Mouse (Mus musculus): ENCODE measurements at regions not wholly inside any gene's neighbourhood (a gene's known extent, or its start where the extent isn't known, plus 50 kb on each side); places are given as distances from the start of the nearest gene placed in this dataset.

GRCm38 (mm10) chr11:17685711-17686113 is 268.0 kb downstream of the Etaa1 start:
- H3K9me3 ChIP-seq (replicated peaks): no peaks in the 10 kb centered on the region
- no peak for DNase-seq (ENCODE audit: low spot score)
- no peak for ATAC-seq (ENCODE audit: extremely low read depth, insufficient number of reproducible peaks, low FRiP score, poor library complexity, severe bottlenecking)

DNA sequence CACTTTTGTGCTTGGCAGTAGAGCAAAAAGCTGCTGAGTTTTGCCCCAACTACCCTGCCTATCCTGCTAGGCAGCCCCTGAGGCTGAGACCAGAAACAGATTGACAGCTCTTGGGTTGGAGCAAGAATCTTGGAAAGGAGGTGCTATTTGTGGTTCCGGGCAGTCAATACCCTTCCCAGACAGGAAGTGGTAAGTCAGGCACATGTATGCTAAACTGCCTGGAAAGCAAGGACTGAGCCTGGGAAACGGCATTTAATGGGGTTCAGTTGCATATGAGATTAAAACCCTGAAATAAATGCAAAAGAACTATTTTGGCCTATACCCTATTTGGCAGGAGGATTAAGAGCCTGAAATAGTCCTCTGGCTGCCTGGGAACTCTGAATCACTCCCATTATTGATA is 266.9 kb downstream of the Etaa1 start:
- Histone ChIP-seq H3K27me3 (ENCODE audit: insufficient read depth, low read length) (no peaks in the 10 kb centered on the region), H3K4me3 (ENCODE audit: low read depth, low read length) (no peak overlapping the region), H3K9me3 (replicated peaks) (no peaks in the 10 kb centered on the region), H3K36me3 (replicated peaks) (no peaks in the 10 kb centered on the region), H3K4me1 (ENCODE audit: insufficient read depth, low read depth, low read length) (no peaks in the 10 kb centered on the region)
- TF ChIP-seq CTCF (IDR thresholded peaks at IDR 0.05; ENCODE audit: low read depth, low read length): no peak
- DNase-seq (ENCODE audit: low spot score) (no peak), ATAC-seq (ENCODE audit: extremely low read depth, insufficient number of reproducible peaks, low FRiP score, poor library complexity, severe bottlenecking) (no peak)

More at GRCm38 (mm10) chr11:17685711-17686113, 268.0 kb downstream of the Etaa1 start:
- Histone ChIP-seq H3K36me3 (replicated peaks) (no peaks in the 10 kb centered on the region), H3K4me1 (ENCODE audit: insufficient read depth, low read depth, low read length) (no peaks in the 10 kb centered on the region), H3K27me3 (ENCODE audit: insufficient read depth, low read length) (no peaks in the 10 kb centered on the region), H3K4me3 (ENCODE audit: low read depth, low read length) (no peak overlapping the region)
- no peak for TF ChIP-seq GATA1 (IDR thresholded peaks at IDR 0.05; ENCODE audit: borderline replicate concordance, low read length)
- TF ChIP-seq TAL1 (conservative IDR thresholded peaks at IDR 0.05; ENCODE audit: low read depth, low read length): no peak
- no peak for TF ChIP-seq GATA2 (IDR thresholded peaks at IDR 0.05; ENCODE audit: borderline replicate concordance, low read depth, low read length)
- TF ChIP-seq CTCF (IDR thresholded peaks at IDR 0.05; ENCODE audit: low read depth, low read length): no peak
- TF ChIP-seq POLR2AphosphoS5 (IDR thresholded peaks at IDR 0.05; ENCODE audit: insufficient replicate concordance, low read depth, low read length): no peak

DNA sequence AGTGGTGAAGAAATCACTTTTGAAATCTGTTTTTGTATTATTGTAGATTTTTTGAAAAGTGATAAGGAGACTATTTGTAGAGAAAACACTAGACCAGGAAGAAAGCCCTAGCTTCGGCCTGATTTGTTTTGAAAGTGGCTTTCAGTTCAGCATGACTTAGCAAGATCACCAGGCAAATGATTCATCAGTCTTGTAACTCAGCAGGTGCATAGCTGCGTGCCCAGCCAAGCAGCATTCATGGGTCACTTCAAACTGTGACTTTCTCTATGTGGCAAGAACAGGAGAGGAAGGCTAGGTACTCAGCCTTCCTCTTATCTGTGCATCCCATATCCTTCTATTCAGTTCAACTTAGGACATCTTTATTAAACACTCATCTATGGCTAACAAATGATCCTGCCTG is 259.5 kb downstream of the Etaa1 start:
- Histone ChIP-seq H3K4me1 (ENCODE audit: insufficient read depth, low read depth, low read length) (no peaks in the 10 kb centered on the region), H3K27me3 (ENCODE audit: insufficient read depth, low read length) (no peaks in the 10 kb centered on the region), H3K36me3 (replicated peaks) (no peaks in the 10 kb centered on the region), H3K4me3 (ENCODE audit: low read depth, low read length) (no peak overlapping the region), H3K9me3 (replicated peaks) (no peaks in the 10 kb centered on the region)
- no peak for TF ChIP-seq TAL1 (conservative IDR thresholded peaks at IDR 0.05; ENCODE audit: low read depth, low read length)
- TF ChIP-seq CTCF (IDR thresholded peaks at IDR 0.05; ENCODE audit: low read depth, low read length): no peak
- no peak for TF ChIP-seq GATA2 (IDR thresholded peaks at IDR 0.05; ENCODE audit: borderline replicate concordance, low read depth, low read length)
- TF ChIP-seq GATA1 (IDR thresholded peaks at IDR 0.05; ENCODE audit: borderline replicate concordance, low read length): no peak
- TF ChIP-seq POLR2AphosphoS5 (IDR thresholded peaks at IDR 0.05; ENCODE audit: insufficient replicate concordance, low read depth, low read length): no peak
- no peak for DNase-seq (ENCODE audit: low spot score)
- ATAC-seq (ENCODE audit: extremely low read depth, insufficient number of reproducible peaks, low FRiP score, poor library complexity, severe bottlenecking): no peak

DNA sequence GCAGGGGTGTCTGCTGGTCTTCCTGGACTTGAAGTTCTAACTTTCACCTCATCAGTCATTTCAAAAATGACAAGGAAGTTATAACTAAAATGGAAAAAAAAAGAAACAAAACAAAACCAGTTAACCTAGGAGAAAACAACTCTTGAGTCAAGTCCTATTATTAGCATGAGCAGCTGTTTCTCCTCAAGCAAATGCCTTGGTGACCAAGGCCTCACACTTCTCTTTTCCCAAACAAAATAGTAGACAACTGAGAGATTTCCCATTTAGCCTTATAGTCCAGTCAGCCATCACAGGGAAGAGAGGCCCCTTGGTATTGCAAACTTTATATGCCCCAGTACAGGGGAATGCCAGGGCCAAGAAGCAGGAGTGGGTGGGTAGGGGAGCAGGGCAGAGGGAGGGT is 244.9 kb downstream of the Etaa1 start:
- H3K27me3 ChIP-seq (ENCODE audit: insufficient read depth, low read length): no peaks in the 10 kb centered on the region
- no peaks in the 10 kb centered on the region for H3K36me3 ChIP-seq (replicated peaks)
- H3K4me1 ChIP-seq (ENCODE audit: insufficient read depth, low read depth, low read length): no peaks in the 10 kb centered on the region
- no peak for TF ChIP-seq POLR2AphosphoS5 (IDR thresholded peaks at IDR 0.05; ENCODE audit: insufficient replicate concordance, low read depth, low read length)
- TF ChIP-seq GATA2 (IDR thresholded peaks at IDR 0.05; ENCODE audit: borderline replicate concordance, low read depth, low read length): no peak
- no peak for TF ChIP-seq GATA1 (IDR thresholded peaks at IDR 0.05; ENCODE audit: borderline replicate concordance, low read length)
- TF ChIP-seq TAL1 (conservative IDR thresholded peaks at IDR 0.05; ENCODE audit: low read depth, low read length): no peak
- TF ChIP-seq CTCF (IDR thresholded peaks at IDR 0.05; ENCODE audit: low read depth, low read length): no peak
- no peak for ATAC-seq (ENCODE audit: extremely low read depth, insufficient number of reproducible peaks, low FRiP score, poor library complexity, severe bottlenecking)
- H3K4me3 ChIP-seq (ENCODE audit: low read depth, low read length): no peak overlapping the region
- DNase-seq (ENCODE audit: low spot score): no peak
- no peaks in the 10 kb centered on the region for H3K9me3 ChIP-seq (replicated peaks)

DNA sequence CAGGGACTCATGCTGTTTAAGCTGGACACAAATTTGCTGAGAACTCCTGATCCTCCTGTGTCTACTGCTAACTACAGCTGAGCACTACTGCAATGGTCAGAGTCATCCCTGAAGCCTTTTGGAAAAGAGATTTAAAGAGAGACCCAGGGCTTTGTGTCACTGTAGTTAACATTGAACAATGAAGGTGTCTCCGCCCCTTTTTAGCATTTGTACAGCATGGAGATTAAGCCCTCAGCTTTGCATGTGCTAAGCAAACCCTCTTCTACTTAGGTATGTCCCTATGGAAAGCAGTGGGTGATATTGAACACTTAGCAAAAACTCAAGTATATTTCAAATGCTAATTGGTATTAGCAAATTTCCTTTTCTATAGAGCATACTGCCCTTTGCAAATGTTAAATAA is 231.6 kb downstream of the Etaa1 start:
- no peaks in the 10 kb centered on the region for H3K27me3 ChIP-seq (ENCODE audit: insufficient read depth, low read length)
- H3K4me3 ChIP-seq (ENCODE audit: low read depth, low read length): no peak overlapping the region
- H3K9me3 ChIP-seq (replicated peaks): no peaks in the 10 kb centered on the region
- ATAC-seq (ENCODE audit: extremely low read depth, insufficient number of reproducible peaks, low FRiP score, poor library complexity, severe bottlenecking) (no peak), DNase-seq (ENCODE audit: low spot score) (no peak)
- no peaks in the 10 kb centered on the region for H3K36me3 ChIP-seq (replicated peaks)
- TF ChIP-seq GATA2 (IDR thresholded peaks at IDR 0.05; ENCODE audit: borderline replicate concordance, low read depth, low read length) (no peak), TAL1 (conservative IDR thresholded peaks at IDR 0.05; ENCODE audit: low read depth, low read length) (no peak), GATA1 (IDR thresholded peaks at IDR 0.05; ENCODE audit: borderline replicate concordance, low read length) (no peak), CTCF (IDR thresholded peaks at IDR 0.05; ENCODE audit: low read depth, low read length) (no peak), POLR2AphosphoS5 (IDR thresholded peaks at IDR 0.05; ENCODE audit: insufficient replicate concordance, low read depth, low read length) (no peak)
- no peaks in the 10 kb centered on the region for H3K4me1 ChIP-seq (ENCODE audit: insufficient read depth, low read depth, low read length)

GRCm38 (mm10) chr11:17727258-17728034 is 226.2 kb downstream of the Etaa1 start:
- Histone ChIP-seq H3K4me3 (ENCODE audit: low read depth, low read length) (no peak overlapping the region), H3K9me3 (replicated peaks) (no peaks in the 10 kb centered on the region), H3K4me1 (ENCODE audit: insufficient read depth, low read depth, low read length) (no peaks in the 10 kb centered on the region), H3K36me3 (replicated peaks) (no peaks in the 10 kb centered on the region), H3K27me3 (ENCODE audit: insufficient read depth, low read length) (no peaks in the 10 kb centered on the region)
- no peak for ATAC-seq (ENCODE audit: extremely low read depth, insufficient number of reproducible peaks, low FRiP score, poor library complexity, severe bottlenecking)
- DNase-seq (ENCODE audit: low spot score): no peak
- TF ChIP-seq POLR2AphosphoS5 (IDR thresholded peaks at IDR 0.05; ENCODE audit: insufficient replicate concordance, low read depth, low read length) (no peak), CTCF (IDR thresholded peaks at IDR 0.05; ENCODE audit: low read depth, low read length) (no peak), TAL1 (conservative IDR thresholded peaks at IDR 0.05; ENCODE audit: low read depth, low read length) (no peak), GATA1 (IDR thresholded peaks at IDR 0.05; ENCODE audit: borderline replicate concordance, low read length) (no peak)

All from G1E (cell line).